Mouse (Mus musculus): ENCODE results near the gene Nhlrc3.

Gene Nhlrc3

GRCm38 (mm10) chr3:53463046-53463764 is at the start of gene Nhlrc3, which contains the start of gene Proser1:
Gene Nhlrc3 (minus strand): TSS chr3:53463332.
Gene Proser1 (plus strand): TSS chr3:53463666.
- DNase-seq (ENCODE audit: low read depth, low spot score): peak; percentile 97

GRCm38 (mm10) chr3:53502428-53502827 is 39.3 kb upstream of the Nhlrc3 start:
- DNase-seq (ENCODE audit: low read depth, low spot score): peak; percentile 37

- DNase-seq (ENCODE audit: low read depth, low spot score): no peak
Observed at GRCm38 (mm10) chr3:53498351-53498905, 35.3 kb upstream of the Nhlrc3 start.

GRCm38 (mm10) chr3:53488353-53488752 is 25.2 kb upstream of the Nhlrc3 start, which contains the start of gene Stoml3:
Gene Stoml3 (plus strand): TSS chr3:53488653.
- DNase-seq (ENCODE audit: low read depth, low spot score): no peak

- DNase-seq (ENCODE audit: low read depth, low spot score): no peak
Observed at GRCm38 (mm10) chr3:53486996-53487576, 24.0 kb upstream of the Nhlrc3 start.

- DNase-seq (ENCODE audit: low read depth, low spot score): no peak
Observed at GRCm38 (mm10) chr3:53486561-53486960, 23.4 kb upstream of the Nhlrc3 start.

- peak; percentile 63 for DNase-seq (ENCODE audit: low read depth, low spot score)
Observed at GRCm38 (mm10) chr3:53483414-53484059, 20.4 kb upstream of the Nhlrc3 start.

GRCm38 (mm10) chr3:53478419-53479046 is 15.4 kb upstream of the Nhlrc3 start:
- DNase-seq (ENCODE audit: low read depth, low spot score): no peak

- no peak for DNase-seq (ENCODE audit: low read depth, low spot score)
Observed at GRCm38 (mm10) chr3:53477468-53477867, 14.3 kb upstream of the Nhlrc3 start.

- peak; percentile 18 for DNase-seq (ENCODE audit: low read depth, low spot score)
Observed at GRCm38 (mm10) chr3:53475889-53476288, 12.8 kb upstream of the Nhlrc3 start.

GRCm38 (mm10) chr3:53474179-53474578 is 11.0 kb upstream of the Nhlrc3 start:
- DNase-seq (ENCODE audit: low read depth, low spot score): no peak

GRCm38 (mm10) chr3:53472061-53472460 is 8.9 kb upstream of the Nhlrc3 start:
- DNase-seq (ENCODE audit: low read depth, low spot score): no peak

- DNase-seq (ENCODE audit: low read depth, low spot score): no peak
Observed at GRCm38 (mm10) chr3:53469650-53470049, 6.5 kb upstream of the Nhlrc3 start.

- no peak for DNase-seq (ENCODE audit: low read depth, low spot score)
Observed at GRCm38 (mm10) chr3:53467356-53467755, 4.2 kb upstream of the Nhlrc3 start.

- DNase-seq (ENCODE audit: low read depth, low spot score): peak; percentile 57
Observed at GRCm38 (mm10) chr3:53466481-53466880, 3.3 kb upstream of the Nhlrc3 start.

- no peak for DNase-seq (ENCODE audit: low read depth, low spot score)
Observed at GRCm38 (mm10) chr3:53465330-53465729, 2.2 kb upstream of the Nhlrc3 start.

GRCm38 (mm10) chr3:53464146-53464698 is 1.1 kb upstream of the Nhlrc3 start:
- DNase-seq (ENCODE audit: low read depth, low spot score): peak; percentile 62

GRCm38 (mm10) chr3:53463765-53464114 is 608 bp upstream of the Nhlrc3 start:
- no peak for DNase-seq (ENCODE audit: low read depth, low spot score)

GRCm38 (mm10) chr3:53462701-53463045 is 459 bp downstream of the Nhlrc3 start:
- no peak for DNase-seq (ENCODE audit: low read depth, low spot score)

GRCm38 (mm10) chr3:53460106-53460505 is 3.0 kb downstream of the Nhlrc3 start:
- DNase-seq (ENCODE audit: low read depth, low spot score): no peak

GRCm38 (mm10) chr3:53457750-53458149 is 5.4 kb downstream of the Nhlrc3 start:
- no peak for DNase-seq (ENCODE audit: low read depth, low spot score)

- no peak for DNase-seq (ENCODE audit: low read depth, low spot score)
Observed at GRCm38 (mm10) chr3:53454984-53455383, 8.1 kb downstream of the Nhlrc3 start.

Data from A20 (cell line).